Mouse (Mus musculus): ENCODE measurements at regions not wholly inside any gene's neighbourhood (a gene's known extent, or its start where the extent isn't known, plus 50 kb on each side); places are given as distances from the start of the nearest gene placed in this dataset.
"Not testable (repeated sequence)": the region's sequence is repeated elsewhere in the genome, so short reads cannot be mapped to it uniquely, and the experiment has no call there.

DNA sequence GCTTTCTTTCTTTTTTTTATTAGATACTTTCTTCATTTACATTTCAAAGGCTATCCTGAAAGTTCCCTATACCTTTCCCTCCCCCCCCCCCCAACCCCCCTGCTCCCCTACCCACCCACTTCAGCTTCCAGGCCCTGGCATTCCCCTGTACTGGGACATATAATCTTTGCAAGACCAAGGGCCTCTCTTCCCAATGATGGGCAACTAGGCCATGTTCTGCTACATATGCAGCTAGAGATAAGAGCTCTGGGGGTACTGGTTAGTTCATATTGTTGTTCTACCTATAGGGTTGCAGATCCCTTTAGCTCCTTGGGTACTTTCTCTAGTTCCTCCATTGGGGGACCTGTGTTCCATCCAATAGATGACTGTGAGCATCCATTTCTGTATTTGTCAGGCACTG, 55.6 kb upstream of the Slc1a3 start:
- DNase-seq: not testable (repeated sequence)

DNA sequence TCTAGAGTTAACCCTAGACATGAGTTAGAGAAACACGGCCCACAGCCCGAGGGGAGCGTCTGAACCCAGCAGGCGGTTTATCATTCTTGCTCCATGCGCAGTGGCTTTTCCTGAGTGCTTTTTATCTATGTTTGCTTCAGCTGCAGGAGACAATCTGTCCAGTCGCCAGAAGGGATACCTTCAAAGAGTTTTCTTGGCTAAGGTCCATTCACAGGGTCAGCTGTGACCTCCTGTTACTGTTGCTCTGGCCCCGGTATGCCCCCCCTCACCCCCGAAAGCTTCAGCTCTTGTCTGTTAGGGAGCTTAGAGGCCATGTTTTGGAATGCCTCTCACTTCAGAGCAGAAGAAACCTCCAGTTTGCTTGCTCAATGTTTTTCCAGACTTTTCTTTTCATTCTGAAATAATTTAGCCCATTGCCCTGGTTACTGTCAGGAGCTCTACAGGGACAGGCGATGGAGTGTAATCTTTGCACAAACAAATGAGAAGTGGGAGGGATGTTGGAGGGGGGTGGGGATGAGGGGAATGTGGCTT, 51.2 kb upstream of the Slc1a3 start:
- peak; percentile 2 to 15 for DNase-seq

DNA sequence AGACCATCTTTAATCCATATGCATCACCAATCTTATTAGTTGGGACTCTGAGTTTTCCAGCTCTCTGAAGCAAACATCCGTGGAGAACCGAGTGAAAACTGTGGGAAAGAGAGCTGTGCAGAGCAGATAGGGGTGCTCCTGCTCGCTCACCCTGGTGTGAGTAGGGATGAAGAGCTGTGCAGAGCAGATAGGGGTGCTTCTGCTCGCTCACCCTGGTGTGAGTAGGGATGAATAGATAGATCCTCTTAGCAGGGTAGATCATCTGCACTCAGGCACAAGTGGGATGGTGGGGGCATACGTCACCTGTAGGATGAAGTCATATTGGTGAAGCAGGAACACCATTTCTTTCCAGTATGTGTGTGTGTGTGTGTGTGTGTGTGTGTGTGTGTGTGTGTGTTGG, 50.6 kb upstream of the Slc1a3 start:
- no peak for DNase-seq
